Mouse (Mus musculus) lung, adult 2 months (tissue): ENCODE data around the gene Nt5m. TPM values are rescaled to one million over a fixed set of nuclear protein-coding genes. Genes with fewer than 3 reads are reported as not detected.

Experiments
- DNase-seq: peaks from one replicate; pipeline ENCODE4 v3.0.0; 2022
- H3K4me1 ChIP-seq: fragments of 200-500 bp; 2 replicates; pipeline ENCODE4 v1.6.1; 2011; ENCODE audit warnings: low read length; ENCODE audit not compliant: control insufficient read depth, insufficient read depth
- H3K4me3 ChIP-seq: fragments of 200-500 bp; replicated peaks from 2 replicates; pipeline ENCODE3; 2011; ENCODE audit warnings: low read depth, mild to moderate bottlenecking, control low read depth, low read length; ENCODE audit errors: extremely low read depth
- CTCF ChIP-seq: fragments of 200-500 bp; IDR thresholded peaks from 2 replicates; pipeline ENCODE4 v1.5.1; 2011; ENCODE audit warnings: mild to moderate bottlenecking, low read length, control low read depth; ENCODE audit not compliant: insufficient read depth
- POLR2A ChIP-seq: fragments of 200-500 bp; IDR thresholded peaks from 2 replicates; pipeline ENCODE4 v1.6.1; 2011; ENCODE audit warnings: low read depth, mild to moderate bottlenecking, control low read depth, low read length, borderline replicate concordance; ENCODE audit errors: extremely low read depth
- WGBS: fragments of 180-500 bp; shearing (Covaris S2); methylation state at CpG from one replicate; pipeline ENCODE4 v1.1.7; 2018; 5-methylcytosine and 5-hydroxymethylcytosine counted together
- polyA plus RNA-seq: library from polyadenylated mRNA; depleted of rRNA; stranded (reverse); fragments of >200 nt; gene quantifications from 2 replicates; pipeline ENCODE4 v1.2.3, GENCODE M21; 2012

The Nt5m gene
- polyA plus RNA-seq, 1 experiment, result 19.0 TPM

- Histone ChIP-seq H3K4me1 (peaks cover 23% of the 10 kb centered on the region), H3K4me3 (no peak overlapping the region)
- WGBS, result 67% methylated on average over 11 of the region's 11 CpGs
- DNase-seq, result no peak
- no peak for TF ChIP-seq POLR2A
- no peak for TF ChIP-seq CTCF
Observed at GRCm38 (mm10) chr11:59897981-59898599, 58.8 kb downstream of the Nt5m start.

GRCm38 (mm10) chr11:59899711-59900685 lies 60.8 kb downstream of the Nt5m start:
- TF ChIP-seq CTCF (no peak), POLR2A (no peak)
- Histone ChIP-seq H3K4me1 (peaks cover 23% of the 10 kb centered on the region), H3K4me3 (no peak overlapping the region)
- WGBS, result 28% methylated on average over 13 of the region's 13 CpGs
- no peak for DNase-seq

- Histone ChIP-seq H3K4me3 (no peak overlapping the region), H3K4me1 (peaks cover 23% of the 10 kb centered on the region)
- DNase-seq, result no peak
- TF ChIP-seq CTCF, result no peak
- no peak for TF ChIP-seq POLR2A
- 83% methylated on average over 1 of the region's 1 CpGs for WGBS
Observed at GRCm38 (mm10) chr11:59900995-59901394, 61.7 kb downstream of the Nt5m start.

DNA sequence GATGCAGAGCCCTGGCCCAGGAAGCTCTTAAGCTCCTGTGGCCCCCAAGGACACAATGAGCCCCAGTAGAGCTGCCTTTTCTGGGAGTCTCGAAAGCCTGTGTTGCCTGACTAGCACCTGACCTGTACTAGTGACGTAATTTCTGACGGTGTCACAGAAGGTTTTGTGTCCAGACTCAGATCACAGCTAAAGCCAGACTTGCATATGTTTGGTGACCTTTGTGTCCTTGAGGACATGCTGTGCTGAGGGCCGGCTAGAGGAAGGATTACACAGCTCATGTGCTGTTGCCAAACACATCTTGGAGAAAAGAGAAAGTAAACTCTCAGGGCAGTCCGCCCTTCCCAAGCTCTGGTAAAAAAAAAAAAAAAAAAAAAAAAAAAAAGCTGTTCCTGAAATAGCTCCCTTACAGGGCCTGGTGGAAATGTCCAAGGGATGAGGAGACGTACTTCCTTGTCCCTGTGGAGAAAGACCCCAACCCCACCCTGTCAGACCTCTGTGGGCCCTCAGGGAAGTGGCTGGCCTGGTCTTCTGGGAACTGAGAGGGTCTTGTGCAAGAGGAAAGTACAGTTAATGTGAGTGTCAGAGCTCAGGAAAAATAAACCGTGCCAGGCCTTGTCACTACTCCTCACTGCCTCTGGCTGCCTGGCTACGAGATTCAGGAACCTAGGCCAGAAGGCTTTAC lies 62.9 kb downstream of the Nt5m start:
- DNase-seq, result peak; percentile 56
- H3K4me1 ChIP-seq, result peaks cover 23% of the 10 kb centered on the region
- TF ChIP-seq CTCF (no peak), POLR2A (no peak)
- WGBS, result 10% methylated on average over 8 of the region's 8 CpGs
- no peak overlapping the region for H3K4me3 ChIP-seq

DNA sequence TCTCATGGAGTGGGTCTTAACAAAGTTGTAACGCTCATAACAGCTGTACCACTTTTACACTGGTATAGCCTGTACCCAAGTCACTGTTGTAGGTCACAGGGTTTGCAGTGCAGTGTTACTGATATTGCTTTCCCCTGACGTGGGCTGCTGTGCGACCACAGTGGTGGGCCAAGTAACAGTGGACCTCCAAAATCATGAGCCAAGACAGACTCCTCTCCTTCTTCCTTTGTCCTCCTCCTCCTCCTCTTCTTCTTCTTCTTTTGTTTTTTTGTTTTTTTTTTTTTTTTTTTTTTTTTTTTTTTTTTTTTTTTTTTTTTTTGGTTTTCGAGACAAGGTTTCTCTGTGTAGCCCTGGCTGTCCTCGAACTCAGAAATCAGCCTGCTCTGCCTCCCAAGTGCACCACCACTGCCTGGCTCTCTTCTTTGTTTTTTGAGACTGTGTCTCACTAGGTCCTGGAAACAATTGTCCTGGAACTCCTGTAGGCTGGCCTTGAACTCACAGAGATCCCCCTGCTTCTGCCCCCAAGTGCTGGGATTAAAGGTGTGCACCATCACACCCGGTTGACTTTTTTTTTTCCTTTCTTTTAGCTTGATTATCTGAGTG lies 67.4 kb downstream of the Nt5m start:
- WGBS, result 86% methylated on average over 6 of the region's 6 CpGs
- no peak for DNase-seq
- peaks cover 9% of the 10 kb centered on the region for H3K4me1 ChIP-seq
- no peak for TF ChIP-seq POLR2A
- TF ChIP-seq CTCF, result no peak
- H3K4me3 ChIP-seq, result no peak overlapping the region

DNA sequence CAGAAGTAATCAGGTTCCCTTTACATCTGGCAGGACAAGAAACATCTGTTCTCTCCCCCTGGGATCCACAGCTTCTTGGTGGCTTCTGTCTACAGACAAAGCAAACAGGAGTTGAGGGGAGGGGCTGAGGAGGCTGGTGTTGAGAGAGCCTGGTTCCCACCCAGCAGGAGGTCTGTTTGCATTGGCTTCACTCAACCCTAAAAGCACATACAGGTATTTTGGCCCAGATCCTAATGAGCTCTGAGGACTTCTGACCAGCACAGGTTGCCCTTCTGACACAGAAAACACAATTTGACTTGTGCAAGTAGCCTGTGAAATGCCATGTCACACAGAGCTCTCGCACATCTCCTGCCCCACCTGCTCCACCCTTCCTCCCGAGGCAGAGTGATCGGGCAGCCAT lies 69.2 kb downstream of the Nt5m start:
- Histone ChIP-seq H3K4me3 (no peak overlapping the region), H3K4me1 (no peaks in the 10 kb centered on the region; the same call in 1 of the 2 replicates)
- TF ChIP-seq POLR2A (no peak), CTCF (no peak)
- 32% methylated on average over 3 of the region's 3 CpGs for WGBS
- peak; percentile 40 for DNase-seq

DNA sequence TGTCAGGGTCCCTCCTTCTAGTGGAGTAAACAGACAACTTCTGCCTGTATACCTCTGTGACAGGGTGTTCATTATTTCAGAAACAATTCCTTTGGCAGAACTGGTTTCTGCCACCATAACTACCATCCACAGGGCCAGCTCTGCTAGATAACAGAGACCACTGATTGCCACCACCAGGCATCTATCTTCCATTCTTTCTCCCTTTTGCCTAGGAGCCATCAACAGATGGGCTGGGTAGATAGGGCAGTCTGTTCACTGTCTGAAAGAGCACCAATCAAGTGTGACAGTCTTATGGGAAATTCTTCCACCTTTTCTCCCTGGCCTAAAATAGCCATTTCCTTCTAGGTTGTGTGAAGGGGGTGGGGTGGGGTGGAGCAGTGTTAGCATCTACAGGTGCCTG lies 71.3 kb downstream of the Nt5m start:
- no peak for DNase-seq
- Histone ChIP-seq H3K4me3 (no peak overlapping the region), H3K4me1 (no peaks in the 10 kb centered on the region; the same call in 1 of the 2 replicates)
- TF ChIP-seq CTCF (no peak), POLR2A (no peak)

DNA sequence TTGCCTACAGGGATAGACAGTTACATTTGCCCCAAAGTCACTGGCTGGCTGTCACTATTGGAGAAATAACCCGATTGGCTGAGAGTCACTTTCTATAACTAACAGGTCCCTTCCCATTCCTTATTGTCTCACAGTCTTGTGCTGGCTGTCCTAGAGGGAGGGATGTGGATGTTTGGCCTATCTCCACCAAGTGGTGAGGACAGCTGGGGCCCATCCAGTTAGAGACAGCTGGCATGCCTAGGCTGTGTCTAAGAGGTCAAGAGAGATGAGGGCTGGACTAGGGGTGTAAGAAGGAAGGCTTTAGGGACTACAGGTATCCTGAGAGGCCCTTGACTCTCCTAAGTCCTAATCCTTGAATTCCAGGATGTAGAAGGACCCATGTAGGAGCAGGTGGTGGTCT lies 72.3 kb downstream of the Nt5m start:
- no peak for DNase-seq
- 86% methylated on average over 1 of the region's 1 CpGs for WGBS
- H3K4me1 ChIP-seq, result no peaks in the 10 kb centered on the region; the same call in 1 of the 2 replicates
- no peak for TF ChIP-seq POLR2A
- no peak for TF ChIP-seq CTCF
- no peak overlapping the region for H3K4me3 ChIP-seq

DNA sequence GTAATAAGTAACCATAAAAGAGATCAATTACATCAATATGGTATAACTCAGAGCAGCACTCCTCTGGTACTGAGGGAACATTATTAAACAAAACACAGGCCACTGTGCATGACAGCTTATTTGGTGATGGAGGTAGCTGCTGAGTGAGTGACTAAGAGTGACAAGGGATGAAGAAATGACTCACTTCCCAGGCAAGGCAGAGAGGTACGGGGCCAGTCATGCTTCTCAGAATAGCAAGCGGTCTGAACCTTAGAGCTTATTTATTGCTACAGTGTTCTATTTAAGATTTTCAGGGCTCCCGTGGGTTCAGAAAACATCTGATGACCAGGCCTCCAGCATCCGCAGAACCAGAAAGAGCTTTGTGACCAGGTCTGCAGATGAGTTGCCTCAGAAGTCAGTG lies 74.5 kb downstream of the Nt5m start:
- no peak overlapping the region for H3K4me3 ChIP-seq
- no peak for TF ChIP-seq POLR2A
- no peak for TF ChIP-seq CTCF
- peaks cover 3% of the 10 kb centered on the region; the same call in 1 of the 2 replicates for H3K4me1 ChIP-seq
- DNase-seq, result no peak
- WGBS, result 84% methylated on average over 4 of the region's 4 CpGs
